Mouse (Mus musculus) midbrain, embryonic 13.5 days (tissue): Measurements from ENCODE around the gene Ube2z. TPM values are rescaled to one million over a fixed set of nuclear protein-coding genes. Genes with fewer than 3 reads are reported as not detected.
A peak's percentile ranks its signal among the peaks of the same experiment; 100 is the strongest.

Source experiments
- ATAC-seq: fragments of 200-750 bp; cut with Nextera tagmentation; 2 replicates; pipeline ENCODE4 v1.8.0; 2017; ENCODE audit warnings: mild to moderate bottlenecking, moderate TSS enrichment, moderate library complexity
- H3K27ac ChIP-seq: fragments of 300-500 bp; sonication (generic); 2 replicates; pipeline ENCODE4 v1.5.1; 2015; ENCODE audit warnings: inconsistent platforms, mild to moderate bottlenecking, moderate library complexity
- H3K27me3 ChIP-seq: fragments of 300-500 bp; sonication (generic); 2 replicates; pipeline ENCODE4 v1.6.1; 2015; ENCODE audit warnings: mild to moderate bottlenecking, inconsistent platforms
- H3K36me3 ChIP-seq: fragments of 300-500 bp; sonication (generic); 2 replicates; pipeline ENCODE4 v1.6.1; 2015; ENCODE audit warnings: mild to moderate bottlenecking, inconsistent platforms
- H3K4me1 ChIP-seq: fragments of 300-500 bp; sonication (generic); replicated peaks from 2 replicates; pipeline ENCODE4 v1.6.1; 2015; ENCODE audit warnings: inconsistent platforms
- H3K4me2 ChIP-seq: fragments of 300-500 bp; sonication (generic); replicated peaks from 2 replicates; pipeline ENCODE4 v1.6.1; 2015; ENCODE audit warnings: moderate library complexity, mild to moderate bottlenecking, inconsistent platforms
- H3K4me3 ChIP-seq: fragments of 300-500 bp; sonication (generic); replicated peaks from 2 replicates; pipeline ENCODE4 v1.5.1; 2015; ENCODE audit warnings: mild to moderate bottlenecking, inconsistent platforms
- H3K9ac ChIP-seq: fragments of 300-500 bp; sonication (generic); replicated peaks from 2 replicates; pipeline ENCODE4 v1.6.1; 2015; ENCODE audit warnings: mild to moderate bottlenecking, inconsistent platforms
- H3K9me3 ChIP-seq: fragments of 300-500 bp; sonication (generic); 2 replicates; pipeline ENCODE4 v1.6.1; 2016; ENCODE audit warnings: mild to moderate bottlenecking, inconsistent platforms
- WGBS: fragments of 180-500 bp; shearing (Covaris S2); methylation state at CpG from one replicate; pipeline ENCODE4 v1.1.7; 2015; 5-methylcytosine and 5-hydroxymethylcytosine counted together
- polyA plus RNA-seq: library from polyadenylated mRNA; unstranded; fragments of >200 nt; fragmentation: Nextera tagmentation; extraction: Ambion mirVana; gene quantifications from 2 replicates; pipeline ENCODE4 v1.2.1, GENCODE M21; 2015

The Ube2z gene
- polyA plus RNA-seq, 1 experiment from 2014 or later: 34.0 TPM

DNA sequence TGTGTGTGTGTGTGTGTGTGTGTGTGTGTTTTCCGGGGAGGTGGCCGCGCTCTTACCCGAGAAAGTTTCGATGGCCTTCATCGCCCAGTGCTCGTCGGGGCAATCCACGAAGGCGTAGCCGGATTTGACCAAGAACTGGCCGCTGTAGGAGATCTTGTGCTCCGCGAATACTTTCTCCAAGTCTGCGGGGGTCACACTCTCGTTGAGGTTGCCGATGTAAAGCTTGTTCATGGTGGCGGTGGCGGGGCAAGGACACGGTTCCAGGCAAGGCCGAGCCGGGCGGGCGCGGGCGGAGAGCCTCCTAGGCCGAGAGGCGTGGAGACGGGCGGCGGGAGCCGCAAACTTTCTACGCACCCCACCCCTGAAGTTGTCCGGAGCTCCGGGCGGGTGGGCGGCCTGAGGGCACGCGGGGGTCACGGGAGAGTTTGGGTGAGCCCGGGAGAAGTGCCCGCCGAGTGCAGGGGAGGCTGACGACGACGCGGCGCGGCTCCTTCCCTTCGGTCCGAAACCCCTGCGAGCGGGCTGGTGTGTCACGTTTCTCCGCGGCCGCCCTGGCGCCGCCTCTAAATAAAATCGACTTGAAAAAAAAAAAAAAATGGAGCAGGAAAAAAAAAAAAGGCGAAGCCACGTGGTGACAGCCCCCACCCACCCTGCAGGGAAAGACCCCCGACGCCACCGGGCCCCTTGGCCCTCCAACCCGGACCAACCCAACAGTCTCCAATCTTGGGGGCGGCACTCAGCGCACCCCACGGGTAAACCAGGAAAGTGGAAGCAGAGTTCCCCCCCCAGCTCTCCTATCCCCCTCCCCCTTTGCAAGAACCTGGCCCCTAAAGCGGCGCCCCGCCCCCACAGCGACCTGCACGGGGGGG, 59.6 kb downstream of the Ube2z start, which contains the start of gene Igf2bp1:
Gene Igf2bp1 (minus strand): TSS at position 538 of the 869 bp plus-strand sequence.
- peak within 1 kb of the TSS; percentile 80 for H3K4me2 ChIP-seq
- H3K4me1 ChIP-seq: peaks cover 38% of the 10 kb centered on the region
- peak within 1 kb of the TSS; percentile 88 for H3K4me3 ChIP-seq
- H3K27me3 ChIP-seq: no peaks in the 10 kb centered on the region
- peak within 1 kb of the TSS; percentile 98 for H3K27ac ChIP-seq
- WGBS: under 1% methylated on average over 45 of the region's 74 CpGs
- H3K36me3 ChIP-seq: no peaks in the 10 kb centered on the region
- peak within 1 kb of the TSS; percentile 91 for H3K9ac ChIP-seq
- no peaks in the 10 kb centered on the region for H3K9me3 ChIP-seq
- ATAC-seq: peak; percentile 43

DNA sequence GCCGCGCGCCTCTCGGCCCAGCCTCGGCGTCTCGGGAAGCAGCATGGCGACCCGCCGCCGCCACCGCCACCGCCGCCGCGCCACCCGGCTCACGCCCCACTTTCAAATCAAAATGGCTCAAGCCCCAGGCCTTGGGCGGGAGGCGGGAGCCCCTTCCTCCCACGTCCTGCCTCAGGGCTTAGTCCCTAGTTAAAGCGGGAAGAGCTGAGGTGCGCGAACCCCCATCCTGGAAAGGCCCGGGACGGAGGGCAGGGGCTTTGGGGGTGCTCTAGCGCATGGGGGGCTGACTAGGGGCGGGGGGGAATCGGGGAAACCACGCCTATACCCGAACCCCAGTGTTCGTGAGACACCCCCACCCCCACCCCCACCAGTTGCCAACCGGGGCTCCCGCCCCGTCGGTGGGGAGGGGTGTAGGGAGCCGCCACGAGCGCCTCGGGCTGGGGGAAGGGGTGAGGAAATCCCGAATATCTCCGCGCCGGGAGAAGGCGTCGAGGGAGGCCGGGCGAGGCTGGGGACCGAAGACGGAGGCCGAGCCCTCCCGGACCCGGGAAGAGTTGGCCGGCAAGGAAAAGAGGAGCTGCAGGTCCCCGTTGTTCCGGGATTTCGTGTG, 60.3 kb downstream of the Ube2z start:
- no peaks in the 10 kb centered on the region for H3K36me3 ChIP-seq
- ATAC-seq: 0 out of 2 replicates have a peak, but pooled peaks have one; percentile 24
- H3K4me3 ChIP-seq: peak overlapping the region; percentile 88
- H3K27ac ChIP-seq: peak overlapping the region; percentile 98
- peaks cover 44% of the 10 kb centered on the region for H3K4me1 ChIP-seq
- peak overlapping the region; percentile 80 for H3K4me2 ChIP-seq
- under 1% methylated on average over 55 of the region's 57 CpGs for WGBS
- H3K9me3 ChIP-seq: no peaks in the 10 kb centered on the region
- peak overlapping the region; percentile 91 for H3K9ac ChIP-seq
- no peaks in the 10 kb centered on the region for H3K27me3 ChIP-seq

DNA sequence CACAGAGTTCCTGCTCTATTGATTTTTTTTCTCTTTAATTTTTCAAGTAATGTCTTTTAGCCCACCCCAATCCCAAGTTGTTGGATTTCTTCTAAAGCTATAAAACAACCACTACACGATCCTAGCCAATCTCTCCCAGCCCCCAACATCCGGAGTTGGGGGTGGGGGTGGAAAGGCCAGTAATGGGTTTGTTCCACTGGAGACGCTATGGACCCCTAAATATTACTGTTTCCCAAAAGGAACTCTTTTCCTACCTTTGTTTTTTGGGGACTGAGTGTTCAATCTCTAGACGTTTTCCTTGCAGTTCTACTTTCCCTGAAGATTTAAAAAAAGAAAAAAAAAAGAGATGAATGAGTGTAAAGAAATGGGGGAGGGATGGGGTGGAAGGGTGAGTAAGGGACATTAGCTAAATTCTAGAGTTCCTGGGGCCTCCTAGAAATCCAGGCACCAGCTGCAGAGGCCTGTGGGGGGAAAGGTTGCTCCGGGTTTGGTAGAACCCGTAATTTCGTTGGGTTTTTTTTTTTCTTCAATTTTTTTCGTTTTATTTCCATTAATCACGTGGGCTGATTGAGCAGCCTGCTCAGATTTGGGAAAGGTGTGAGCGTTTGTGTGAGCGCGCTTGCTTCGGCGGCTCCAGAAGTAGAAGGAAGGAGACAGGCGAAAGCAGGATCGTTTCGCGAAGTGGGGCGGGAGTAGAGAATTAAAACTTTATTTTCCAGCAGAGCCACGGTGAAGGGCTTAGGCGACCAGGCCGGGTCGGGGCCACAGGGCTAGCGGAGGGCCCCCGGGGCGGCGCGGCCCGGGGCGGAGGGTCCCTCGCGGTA, 61.0 kb downstream of the Ube2z start:
- H3K9ac ChIP-seq: peak overlapping the region; percentile 91
- peak overlapping the region; percentile 98 for H3K27ac ChIP-seq
- under 1% methylated on average over 31 of the region's 32 CpGs for WGBS
- no peaks in the 10 kb centered on the region for H3K27me3 ChIP-seq
- H3K9me3 ChIP-seq: no peaks in the 10 kb centered on the region
- peak overlapping the region; percentile 88 for H3K4me3 ChIP-seq
- no peaks in the 10 kb centered on the region for H3K36me3 ChIP-seq
- peaks cover 45% of the 10 kb centered on the region for H3K4me1 ChIP-seq
- H3K4me2 ChIP-seq: peak overlapping the region; percentile 80
- 0 out of 2 replicates have a peak, but pooled peaks have one; percentile 7 for ATAC-seq

DNA sequence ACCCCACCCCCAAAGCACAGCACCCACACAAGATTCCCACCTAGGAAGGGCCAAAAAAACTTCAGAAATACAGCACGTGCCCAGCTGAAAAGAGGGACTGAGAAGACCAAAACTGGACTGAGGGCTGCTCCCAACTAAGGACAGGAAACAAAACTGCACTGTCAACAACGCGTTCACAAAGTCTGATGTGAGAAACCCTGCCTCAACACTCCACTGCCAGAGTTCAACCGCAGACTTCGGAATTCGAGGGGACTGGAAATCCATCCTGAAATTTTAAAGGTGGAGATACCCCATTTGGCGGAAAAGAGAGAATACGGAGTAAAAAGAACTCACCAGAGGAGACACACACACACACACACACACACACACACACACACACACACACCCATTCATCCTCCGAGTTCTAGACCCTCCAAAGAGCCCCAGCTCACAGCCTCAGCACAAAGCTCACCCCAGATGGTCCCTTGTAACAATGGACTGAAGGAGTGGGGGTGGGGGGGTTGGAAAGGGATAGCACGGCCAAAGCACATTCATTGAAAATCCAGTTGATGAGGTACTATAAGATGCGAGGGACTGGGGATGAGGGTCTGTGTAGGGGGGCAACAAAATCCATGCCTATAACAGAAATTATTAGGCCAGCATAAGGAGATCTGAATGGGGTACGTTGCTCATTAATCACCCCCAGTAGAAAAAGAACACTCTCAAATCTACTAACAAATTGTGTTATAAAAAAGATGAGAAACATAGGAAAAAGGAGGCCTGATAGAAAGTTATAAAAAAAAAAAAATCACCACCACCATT, 61.9 kb downstream of the Ube2z start:
- Histone ChIP-seq H3K27me3 (no peaks in the 10 kb centered on the region), H3K27ac (peak overlapping the region; percentile 60), H3K4me3 (peak overlapping the region; percentile 88), H3K4me1 (peaks cover 47% of the 10 kb centered on the region), H3K9me3 (no peaks in the 10 kb centered on the region), H3K9ac (peak overlapping the region; percentile 91), H3K4me2 (peak overlapping the region; percentile 80), H3K36me3 (no peaks in the 10 kb centered on the region)
- ATAC-seq: no peak
- 0% methylated on average over 12 of the region's 12 CpGs for WGBS

Other genes starting within 250 kb of the Ube2z start
- gene Phospho1, start 240.9 kb downstream of the Ube2z start, polyA plus RNA-seq: not detected in 2 replicates
- gene Gngt2, start 228.2 kb downstream of the Ube2z start, polyA plus RNA-seq: 2.7 and 3.8 TPM in 2 replicates
- gene Abi3, start 222.9 kb downstream of the Ube2z start, polyA plus RNA-seq: 1.1 and 1.6 TPM in 2 replicates
- gene B4galnt2, start 150.5 kb downstream of the Ube2z start, polyA plus RNA-seq: not detected in 2 replicates
- 40.2 and 40.6 TPM in 2 replicates for gene Igf2bp1, start 59.4 kb downstream of the Ube2z start, polyA plus RNA-seq
- not detected in 2 replicates for gene Gip, start 40.8 kb downstream of the Ube2z start, polyA plus RNA-seq
- 133 and 142 TPM in 2 replicates for gene Snf8, start 30.5 kb downstream of the Ube2z start, polyA plus RNA-seq
- gene Atp5g1, start 10.3 kb upstream of the Ube2z start, polyA plus RNA-seq: 423 and 443 TPM in 2 replicates
- not detected in 2 replicates for gene Calcoco2, start 46.6 kb upstream of the Ube2z start, polyA plus RNA-seq
- 0.04 TPM in 1 of 2 replicates, not detected in the other for gene Ttll6, start 68.4 kb upstream of the Ube2z start, polyA plus RNA-seq
- not detected in 2 replicates for gene Hoxb13, start 128.9 kb upstream of the Ube2z start, polyA plus RNA-seq
- not detected in 2 replicates for gene Hoxb9, start 206.1 kb upstream of the Ube2z start, polyA plus RNA-seq
- gene Hoxb8, start 216.5 kb upstream of the Ube2z start, polyA plus RNA-seq: not detected in 2 replicates
- gene Hoxb7, start 221.2 kb upstream of the Ube2z start, polyA plus RNA-seq: not detected in 2 replicates
- not detected in 2 replicates for gene Hoxb6, start 227.1 kb upstream of the Ube2z start, polyA plus RNA-seq
- gene Hoxb5, start 237.9 kb upstream of the Ube2z start, polyA plus RNA-seq: 0.08 TPM in 1 of 2 replicates, not detected in the other